Mouse (Mus musculus) right cerebral cortex, postnatal 10 days (tissue): ENCODE data around the gene Vwa8.
A peak's percentile ranks its signal among the peaks of the same experiment; 100 is the strongest.

Experiments used
- DNase-seq, 2 experiments: peaks; one replicate each; pipeline ENCODE4 v3.0.0; 2021; ENCODE audit warnings: low spot score in 2 of 2

Gene Vwa8

DNA sequence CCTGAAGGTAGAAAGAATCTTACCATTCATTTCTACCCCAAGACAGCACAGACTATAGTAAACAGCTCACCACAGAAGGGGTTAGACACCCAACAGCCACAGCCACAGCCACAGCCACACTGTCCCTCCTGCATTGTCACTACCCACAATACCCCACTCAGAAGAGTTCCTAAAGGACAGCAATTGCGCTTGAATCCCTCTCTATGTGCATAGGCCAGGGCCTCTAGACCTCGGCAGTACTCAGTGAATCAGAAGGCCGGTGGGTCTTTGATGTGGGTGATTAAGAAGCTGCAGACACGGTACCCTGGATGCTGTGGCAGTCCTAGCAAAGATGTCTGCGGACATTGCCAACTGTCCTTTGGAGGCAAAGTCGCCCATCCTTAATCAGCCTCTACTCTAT is 377.9 kb downstream of the Vwa8 start:
- DNase-seq = peak in 1 of 2 experiments; percentile 10

DNA sequence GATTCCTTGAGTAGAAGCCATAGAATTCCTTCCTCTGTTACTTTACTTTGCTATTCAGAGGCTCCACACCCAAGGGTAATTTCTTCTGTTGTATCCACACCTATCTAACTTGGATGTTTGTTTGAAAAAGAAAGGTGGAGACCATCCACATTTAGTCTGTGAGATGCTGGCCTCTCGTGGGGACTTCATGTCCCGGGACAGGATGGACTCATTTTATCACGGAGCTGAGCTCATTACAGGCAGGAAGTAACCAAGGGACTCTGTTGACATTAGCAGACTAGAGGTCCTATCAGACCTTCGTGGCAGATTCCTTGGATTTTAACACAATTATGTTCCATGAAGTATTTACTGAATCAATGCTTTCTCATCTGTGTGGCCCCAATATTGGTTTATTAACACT is 379.1 kb downstream of the Vwa8 start:
- peak in 1 of 2 experiments; percentile 11 for DNase-seq

DNA sequence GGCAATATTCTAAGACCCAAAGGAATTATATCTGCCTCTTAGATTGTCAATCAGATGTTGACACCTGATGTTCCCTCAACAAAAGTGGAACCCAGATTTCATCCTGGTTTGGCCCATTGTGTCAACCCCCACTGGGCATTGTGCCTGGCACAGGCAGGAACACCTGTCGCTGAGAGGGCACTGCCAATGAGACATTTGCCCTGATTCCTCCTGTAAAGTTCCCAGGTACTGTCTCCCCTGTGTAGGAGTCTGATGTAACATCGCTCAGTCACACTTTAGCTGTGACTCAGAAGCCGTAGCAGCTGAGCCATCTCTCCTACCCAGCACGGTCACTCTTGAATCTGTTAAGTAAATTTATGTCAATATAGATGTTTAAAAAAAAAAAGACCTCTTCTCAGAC is 382.8 kb downstream of the Vwa8 start:
- peak in 1 of 2 experiments; percentile 19 for DNase-seq

- DNase-seq = no peak
Observed at GRCm38 (mm10) chr14:79233697-79234096, 384.8 kb downstream of the Vwa8 start.

- no peak for DNase-seq
Observed at GRCm38 (mm10) chr14:79234513-79234912, 385.7 kb downstream of the Vwa8 start.

GRCm38 (mm10) chr14:79235157-79235556 is 386.3 kb downstream of the Vwa8 start:
- no peak for DNase-seq

- DNase-seq = peak in 1 of 2 experiments; percentile 24
Observed at GRCm38 (mm10) chr14:79236261-79236660, 387.4 kb downstream of the Vwa8 start.

GRCm38 (mm10) chr14:79239402-79239801 is 390.6 kb downstream of the Vwa8 start:
- peak; percentile 61 to 63 for DNase-seq

DNA sequence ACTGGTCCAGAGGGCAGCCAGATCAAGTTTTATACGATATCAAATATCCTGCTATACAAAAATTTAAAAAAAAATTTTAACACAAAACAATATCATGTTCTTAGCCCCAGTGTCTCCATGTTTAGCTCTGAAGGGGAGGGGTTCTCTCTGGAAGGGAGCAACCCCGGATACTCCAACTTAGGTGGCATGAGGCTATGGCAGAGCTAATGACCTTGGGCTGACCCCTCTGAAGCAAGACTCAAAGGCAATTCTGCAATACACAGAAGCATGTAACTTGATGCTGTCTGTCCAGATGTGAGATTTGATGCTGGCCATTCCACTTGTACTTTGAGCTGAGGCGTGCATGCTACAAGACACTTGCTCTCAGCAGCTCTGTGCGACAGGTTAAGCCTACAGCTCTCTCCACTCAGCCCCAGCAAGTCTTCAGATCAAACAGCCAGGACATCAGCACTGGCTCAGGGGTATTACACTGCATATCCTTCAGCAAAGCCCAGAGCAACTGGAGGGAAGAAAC is 392.3 kb downstream of the Vwa8 start:
- no peak for DNase-seq

- DNase-seq = peak in 1 of 2 experiments; percentile 6
Observed at GRCm38 (mm10) chr14:79241656-79242385, 393.0 kb downstream of the Vwa8 start.

DNA sequence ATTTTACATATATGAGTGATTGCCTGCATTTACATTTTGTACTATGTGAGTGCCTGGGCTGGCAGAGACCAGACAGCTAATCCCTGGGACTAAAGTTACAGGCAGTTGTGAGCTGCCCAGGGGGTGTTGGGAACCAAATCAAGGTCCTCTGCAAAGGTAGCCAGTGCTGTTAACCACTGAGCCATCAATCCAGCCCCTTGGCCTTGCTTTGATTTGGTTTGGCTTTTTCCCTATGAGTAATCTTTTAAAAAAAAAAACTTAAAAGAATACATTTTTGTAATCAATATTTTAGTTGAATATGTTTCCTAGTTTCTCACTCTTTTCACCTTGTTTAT is 393.5 kb downstream of the Vwa8 start:
- no peak for DNase-seq

DNA sequence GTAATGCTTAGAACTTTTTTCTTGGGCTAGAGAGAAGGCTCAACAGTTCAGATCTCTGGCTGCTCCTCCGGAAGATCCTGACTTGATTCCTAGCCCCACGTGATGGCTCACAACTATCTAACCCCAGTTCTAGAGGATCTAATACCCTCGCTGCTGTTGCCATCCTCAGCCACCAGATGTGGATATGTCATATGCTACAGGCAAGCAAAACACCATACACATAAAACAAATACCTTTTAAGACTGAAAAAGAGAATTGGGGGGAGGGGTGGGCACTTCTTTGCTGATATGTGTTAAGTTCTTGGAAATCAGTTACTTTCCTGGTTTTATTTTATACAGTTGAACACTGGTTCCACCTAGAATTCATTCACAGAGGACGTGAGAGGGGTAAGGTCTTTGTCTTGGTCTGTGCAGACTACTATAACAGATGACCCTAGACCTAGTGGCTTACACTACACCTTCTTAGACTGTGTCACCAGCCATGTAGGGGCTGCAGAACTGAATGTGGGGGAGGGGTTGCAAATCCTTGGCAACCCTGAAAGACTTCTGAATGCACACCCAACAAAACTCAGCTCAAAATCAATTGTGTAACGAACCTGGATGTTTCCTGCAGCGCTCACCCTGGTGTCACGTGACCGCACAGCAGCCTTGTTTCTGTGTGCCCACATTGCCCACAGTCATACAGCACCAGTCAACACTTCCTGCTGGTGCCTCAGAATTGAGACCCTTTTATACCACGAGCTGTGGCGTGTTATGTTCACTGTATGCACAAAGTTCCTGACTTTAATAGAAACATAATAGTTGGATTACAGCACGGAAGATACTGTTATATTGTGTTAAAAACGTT is 394.4 kb downstream of the Vwa8 start:
- DNase-seq = no peak

DNA sequence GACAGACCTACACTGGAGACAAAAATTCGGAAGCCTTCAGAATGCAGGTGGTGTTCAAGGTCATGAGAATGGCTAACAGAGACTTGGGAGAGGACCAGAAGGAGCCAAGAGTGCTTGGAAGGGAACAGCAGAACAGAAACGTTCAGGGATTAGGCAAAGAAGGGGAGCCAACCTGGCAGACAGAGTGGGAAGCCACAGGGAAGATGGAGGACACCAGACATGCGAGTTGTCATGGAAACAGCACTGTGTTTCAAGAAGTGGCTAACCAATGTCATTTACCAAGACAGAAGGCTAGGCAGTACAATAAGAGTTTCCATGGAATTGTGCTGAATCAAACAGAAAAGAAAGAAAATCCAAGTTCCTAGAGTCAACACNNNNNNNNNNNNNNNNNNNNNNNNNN is 395.7 kb downstream of the Vwa8 start:
- DNase-seq = no peak

DNA sequence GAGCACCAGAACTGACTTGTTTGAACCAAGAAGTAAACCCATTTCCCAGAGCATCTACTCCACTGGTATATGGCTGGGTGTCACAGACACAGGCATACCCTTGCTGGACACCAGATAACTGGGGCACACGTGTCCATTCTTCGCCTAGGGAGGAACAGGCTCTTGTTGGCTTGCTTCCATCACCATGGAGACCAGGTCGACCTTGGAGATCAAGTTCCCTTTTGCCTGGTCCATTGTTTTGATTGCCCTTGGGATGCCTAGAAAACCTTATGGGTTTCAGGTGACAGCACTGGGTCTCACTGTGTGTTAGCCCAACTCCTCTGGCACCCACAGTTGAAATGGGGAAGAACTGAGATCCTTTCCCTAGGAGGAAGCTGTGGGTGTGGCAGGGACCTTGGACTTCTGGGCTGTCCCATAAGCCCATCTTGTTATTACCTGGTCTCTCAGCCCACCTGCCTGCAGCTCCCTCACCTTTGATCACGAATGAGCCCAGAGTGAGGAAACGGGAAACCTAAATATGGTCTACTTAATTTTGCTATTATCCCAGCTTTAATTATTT is 403.0 kb downstream of the Vwa8 start:
- DNase-seq = no peak
